Mouse (Mus musculus) retina, postnatal 1 day (tissue): ENCODE data around the gene 1600014C10Rik.
A peak's percentile ranks its signal among the peaks of the same experiment; 100 is the strongest.

ENCODE experiments used
- DNase-seq: peaks from one replicate; pipeline ENCODE4 v3.0.0-alpha.2; 2012

The 1600014C10Rik gene

GRCm38 (mm10) chr7:38182962-38183687, at the start of gene 1600014C10Rik:
Gene 1600014C10Rik (plus strand): TSS chr7:38183217.
- no peak for DNase-seq

GRCm38 (mm10) chr7:38134471-38134870, 48.5 kb upstream of the 1600014C10Rik start:
- no peak for DNase-seq

GRCm38 (mm10) chr7:38140324-38140723, 42.7 kb upstream of the 1600014C10Rik start:
- no peak for DNase-seq

- peak; percentile 91 for DNase-seq
Measured at GRCm38 (mm10) chr7:38141747-38142545, 41.1 kb upstream of the 1600014C10Rik start.

GRCm38 (mm10) chr7:38147477-38147876, 35.5 kb upstream of the 1600014C10Rik start:
- no peak for DNase-seq

GRCm38 (mm10) chr7:38151706-38152312, 31.2 kb upstream of the 1600014C10Rik start:
- no peak for DNase-seq

- DNase-seq: no peak
Measured at GRCm38 (mm10) chr7:38152571-38152970, 30.4 kb upstream of the 1600014C10Rik start.

- DNase-seq: no peak
Measured at GRCm38 (mm10) chr7:38155829-38156228, 27.2 kb upstream of the 1600014C10Rik start.

- DNase-seq: no peak
Measured at GRCm38 (mm10) chr7:38158764-38159458, 24.1 kb upstream of the 1600014C10Rik start.

- DNase-seq: peak; percentile 35
Measured at GRCm38 (mm10) chr7:38161438-38161837, 21.6 kb upstream of the 1600014C10Rik start.

GRCm38 (mm10) chr7:38163433-38164050, 19.5 kb upstream of the 1600014C10Rik start:
- DNase-seq: no peak

- DNase-seq: no peak
Measured at GRCm38 (mm10) chr7:38166930-38167645, 15.9 kb upstream of the 1600014C10Rik start.

GRCm38 (mm10) chr7:38167724-38168141, 15.3 kb upstream of the 1600014C10Rik start:
- DNase-seq: peak; percentile 80

- no peak for DNase-seq
Measured at GRCm38 (mm10) chr7:38173871-38174270, 9.1 kb upstream of the 1600014C10Rik start.

GRCm38 (mm10) chr7:38174321-38175148, 8.5 kb upstream of the 1600014C10Rik start:
- DNase-seq: peak; percentile 80

- DNase-seq: no peak
Measured at GRCm38 (mm10) chr7:38176056-38176455, 7.0 kb upstream of the 1600014C10Rik start.

GRCm38 (mm10) chr7:38179896-38180295, 3.1 kb upstream of the 1600014C10Rik start:
- DNase-seq: no peak

GRCm38 (mm10) chr7:38181366-38181765, 1.7 kb upstream of the 1600014C10Rik start:
- DNase-seq: no peak

- peak; percentile 85 for DNase-seq
Measured at GRCm38 (mm10) chr7:38182596-38182961, 438 bp upstream of the 1600014C10Rik start.

- DNase-seq: peak; percentile 90
Measured at GRCm38 (mm10) chr7:38183709-38184417, 846 bp downstream of the 1600014C10Rik start.
